Mouse (Mus musculus) erythroblast, embryonic 14.5 days (primary cell): Measurements from ENCODE around the gene Plxnb3.

ENCODE experiments used
- GATA1 ChIP-seq: IDR thresholded peaks from 2 replicates; pipeline ENCODE4 v1.6.1; 2012; ENCODE audit warnings: low read length, inconsistent platforms, mixed read lengths
- TAL1 ChIP-seq: IDR thresholded peaks from 3 replicates; pipeline ENCODE4 v1.6.1; 2012; ENCODE audit warnings: low read length, inconsistent platforms, mixed read lengths

DNA sequence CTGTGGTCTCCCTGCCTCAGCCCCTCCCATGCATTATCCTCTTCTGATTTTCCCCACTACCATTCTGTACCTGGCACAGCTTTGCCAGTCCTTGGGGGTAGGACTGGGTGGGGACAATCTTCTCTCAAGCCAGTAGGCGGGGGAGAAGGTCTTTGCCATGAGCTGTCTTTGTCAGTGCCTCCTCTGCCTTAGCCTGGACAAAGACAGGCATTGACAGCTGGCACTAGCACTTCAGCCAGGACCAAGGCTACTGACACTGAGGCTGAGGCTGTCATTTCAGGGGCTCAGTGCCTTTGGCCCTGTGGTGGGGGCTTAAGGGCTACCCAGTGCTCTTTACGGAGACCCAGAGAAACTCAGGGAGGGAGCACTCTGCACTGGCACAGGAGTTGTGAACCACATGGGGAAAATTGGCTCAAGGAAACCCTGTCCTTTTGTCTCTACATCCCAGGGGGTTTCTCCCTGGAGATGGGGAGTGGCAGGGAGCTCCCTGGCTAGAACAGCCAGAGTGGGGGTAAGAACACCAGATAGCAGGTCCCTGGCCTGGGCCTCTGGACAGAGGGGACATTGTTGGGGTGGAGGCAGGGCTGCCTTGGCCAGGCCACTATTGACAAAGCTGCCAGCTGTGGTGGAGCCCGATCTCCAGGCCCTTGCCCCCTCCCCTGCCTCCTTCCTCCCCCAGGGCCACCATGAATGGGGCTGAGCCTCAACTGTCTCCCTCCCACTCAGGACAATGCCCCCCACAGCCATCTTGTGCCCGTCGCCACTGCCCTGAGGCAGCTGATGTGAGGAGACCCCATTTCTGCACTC is at the start of gene Plxnb3:
- TF ChIP-seq TAL1 (no peak), GATA1 (no peak)
